Comparison of ENCODE assay signal across 8 mouse cellular contexts in the genomic region with DNA sequence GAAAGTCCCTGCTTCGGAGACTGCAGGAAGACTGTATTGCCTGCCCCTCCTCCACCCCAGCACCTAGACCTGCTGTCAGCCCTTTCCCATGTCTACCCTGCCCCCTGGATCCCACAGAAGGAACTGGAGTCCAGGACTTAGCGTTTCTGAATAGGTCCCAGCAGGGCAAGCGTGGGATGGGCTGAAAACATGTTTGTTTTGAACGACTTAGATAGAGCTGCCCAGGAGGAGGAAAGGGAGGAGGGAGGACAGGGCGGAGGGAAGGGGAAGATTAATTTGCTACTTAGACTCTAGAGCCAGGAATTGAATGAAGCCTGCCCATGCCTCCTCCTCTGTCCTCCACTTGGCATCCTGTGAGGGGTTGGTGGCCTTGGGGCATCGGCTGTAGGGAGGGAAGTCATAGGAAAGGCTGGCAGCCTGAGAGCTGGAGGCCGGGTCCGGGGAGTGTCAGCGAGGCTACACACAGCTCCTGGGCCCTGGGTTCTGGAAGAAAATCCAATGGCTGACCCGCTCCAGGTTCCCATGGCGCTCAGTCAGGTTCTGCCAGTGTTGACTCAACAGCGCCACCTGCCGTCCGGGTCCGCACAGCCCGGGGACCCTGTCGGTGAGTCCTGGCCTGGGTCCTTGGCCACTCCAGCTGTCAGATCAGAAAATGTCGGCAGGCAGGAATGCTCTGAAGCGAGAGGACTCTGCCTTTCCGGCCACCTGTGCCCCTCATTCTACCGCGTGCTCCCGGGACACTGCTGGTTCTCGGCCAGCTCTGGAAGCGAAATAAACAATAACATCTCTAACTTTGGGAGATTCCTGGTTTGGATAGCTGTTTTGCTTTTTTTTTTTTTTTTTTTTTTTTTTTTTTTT. TPM values are rescaled to one million over a fixed set of nuclear protein-coding genes. Genes with fewer than 3 reads are reported as not detected.
DNase-seq lines count a peak whose midpoint lies in the region; ATAC-seq and TF ChIP-seq lines count a peak whose summit lies in the region.

No protein-coding gene starts in this region.

- peak; percentile 85 for TF ChIP-seq CTCF in ES-Bruce4 (IDR thresholded peaks at IDR 0.05; ENCODE audit: low read depth, low read length)

- ATAC-seq in cerebellum, adult (ENCODE audit: insufficient number of reproducible peaks, low FRiP score, low TSS enrichment), result peak; percentile 90
- ATAC-seq in forebrain, embryonic 12.5 days (ENCODE audit: low FRiP score), result peak; percentile 87
- ATAC-seq in heart, embryonic 16.5 days (replicated peaks; ENCODE audit: extremely low read depth, insufficient read depth, low FRiP score), result peak; percentile 95
- ATAC-seq in liver, embryonic 13.5 days (ENCODE audit: low read depth), result peak; percentile 94
- peak; percentile 93 for ATAC-seq in stomach, embryonic 15.5 days (ENCODE audit: insufficient read depth, low FRiP score, low read depth)

- no peak overlapping the region for H3K27ac ChIP-seq in ES-Bruce4 (ENCODE audit: insufficient read depth, low read length)
- H3K27ac ChIP-seq in forebrain, embryonic 12.5 days, result no peak overlapping the region
- peak overlapping the region; percentile 46; the same call in 1 of the 2 replicates for H3K27ac ChIP-seq in heart, embryonic 16.5 days (ENCODE audit: low read length)
- H3K27ac ChIP-seq in liver, embryonic 13.5 days, result peak overlapping the region; percentile 31
- H3K27ac ChIP-seq in stomach, embryonic 15.5 days, result peak overlapping the region; percentile 45

- H3K9me3 ChIP-seq in ES-Bruce4 (replicated peaks; ENCODE audit: control insufficient read depth, insufficient read depth, low read length, poor library complexity, severe bottlenecking), result no peaks in the 10 kb centered on the region
- H3K9me3 ChIP-seq in forebrain, embryonic 12.5 days, result no peaks in the 10 kb centered on the region
- no peaks in the 10 kb centered on the region for H3K9me3 ChIP-seq in heart, embryonic 16.5 days (replicated peaks; ENCODE audit: control insufficient read depth, low read length)
- H3K9me3 ChIP-seq in liver, embryonic 13.5 days (replicated peaks), result no peaks in the 10 kb centered on the region
- H3K9me3 ChIP-seq in stomach, embryonic 15.5 days, result no peaks in the 10 kb centered on the region

- TF ChIP-seq POLR2A in ES-Bruce4 (IDR thresholded peaks at IDR 0.05; ENCODE audit: insufficient read depth, low read length), result no peak

- no peaks in the 10 kb centered on the region for H3K27me3 ChIP-seq in ES-Bruce4 (ENCODE audit: control insufficient read depth, insufficient read depth, low read length, poor library complexity, severe bottlenecking)
- no peaks in the 10 kb centered on the region for H3K27me3 ChIP-seq in forebrain, embryonic 12.5 days
- H3K27me3 ChIP-seq in heart, embryonic 16.5 days (ENCODE audit: control insufficient read depth, insufficient read depth, low read length), result no peaks in the 10 kb centered on the region
- no peaks in the 10 kb centered on the region for H3K27me3 ChIP-seq in liver, embryonic 13.5 days
- H3K27me3 ChIP-seq in stomach, embryonic 15.5 days (replicated peaks), result no peaks in the 10 kb centered on the region

- DNase-seq in kidney, postnatal 25 days, result peak; percentile 96 to 98
- DNase-seq in liver, embryonic 13.5 days, result peak; percentile 91
- peak; percentile 99 for DNase-seq in neural tube, embryonic 10.5 days (ENCODE audit: extremely low spot score, low spot score)

- under 1% methylated on average over 25 of the region's 25 CpGs for WGBS in forebrain, embryonic 12.5 days
- 2% methylated on average over 25 of the region's 25 CpGs for WGBS in heart, embryonic 16.5 days
- WGBS in liver, embryonic 13.5 days (ENCODE audit: insufficient replicate concordance), result 5% methylated on average over 25 of the region's 25 CpGs
- 2% methylated on average over 25 of the region's 25 CpGs for WGBS in stomach, embryonic 15.5 days

- H3K4me2 ChIP-seq in forebrain, embryonic 12.5 days, result peak overlapping the region; percentile 48
- peak overlapping the region; percentile 67 for H3K4me2 ChIP-seq in heart, embryonic 16.5 days (ENCODE audit: low read depth, low read length)
- peak overlapping the region; percentile 66 for H3K4me2 ChIP-seq in liver, embryonic 13.5 days
- peak overlapping the region; percentile 68 for H3K4me2 ChIP-seq in stomach, embryonic 15.5 days

- peak overlapping the region; percentile 48 for H3K9ac ChIP-seq in ES-Bruce4 (ENCODE audit: low read depth, poor library complexity, severe bottlenecking)
- H3K9ac ChIP-seq in forebrain, embryonic 12.5 days, result 0 out of 2 replicates have a peak overlapping the region, but pooled peaks have one; percentile 25
- peak overlapping the region; percentile 60 for H3K9ac ChIP-seq in heart, embryonic 16.5 days (ENCODE audit: low read length)
- peak overlapping the region; percentile 61 for H3K9ac ChIP-seq in liver, embryonic 13.5 days
- H3K9ac ChIP-seq in stomach, embryonic 15.5 days, result no peak overlapping the region

- no peaks in the 10 kb centered on the region for H3K36me3 ChIP-seq in ES-Bruce4 (ENCODE audit: control insufficient read depth, insufficient read depth, low read length, poor library complexity, severe bottlenecking)
- no peaks in the 10 kb centered on the region for H3K36me3 ChIP-seq in forebrain, embryonic 12.5 days (replicated peaks)
- H3K36me3 ChIP-seq in heart, embryonic 16.5 days (ENCODE audit: control insufficient read depth, insufficient read depth), result no peaks in the 10 kb centered on the region
- no peaks in the 10 kb centered on the region for H3K36me3 ChIP-seq in liver, embryonic 13.5 days
- no peaks in the 10 kb centered on the region for H3K36me3 ChIP-seq in stomach, embryonic 15.5 days

- H3K4me3 ChIP-seq in ES-Bruce4 (ENCODE audit: low read depth, low read length), result peak overlapping the region; percentile 54
- H3K4me3 ChIP-seq in forebrain, embryonic 12.5 days (replicated peaks), result peak overlapping the region; percentile 20
- peak overlapping the region; percentile 44 for H3K4me3 ChIP-seq in heart, embryonic 16.5 days (ENCODE audit: low read length)
- peak overlapping the region; percentile 50 for H3K4me3 ChIP-seq in liver, embryonic 13.5 days (replicated peaks)
- peak overlapping the region; percentile 38 for H3K4me3 ChIP-seq in stomach, embryonic 15.5 days (replicated peaks)

- H3K4me1 ChIP-seq in ES-Bruce4 (ENCODE audit: control insufficient read depth, insufficient read depth, low read length), result no peaks in the 10 kb centered on the region
- H3K4me1 ChIP-seq in forebrain, embryonic 12.5 days, result peaks cover 8% of the 10 kb centered on the region
- peaks cover 6% of the 10 kb centered on the region for H3K4me1 ChIP-seq in heart, embryonic 16.5 days (ENCODE audit: control insufficient read depth, insufficient read depth, low read length)
- peaks cover 8% of the 10 kb centered on the region for H3K4me1 ChIP-seq in liver, embryonic 13.5 days (replicated peaks)
- H3K4me1 ChIP-seq in stomach, embryonic 15.5 days, result peaks cover 7% of the 10 kb centered on the region

- peak; percentile 62; the same call in 1 of the 2 replicates for TF ChIP-seq EP300 in ES-Bruce4 (IDR thresholded peaks at IDR 0.05; ENCODE audit: insufficient read depth, low read depth, low read length)

RNA-seq across cellular contexts. Expression of a gene that starts 12.1 kb away (rescaled TPM):
- polyA plus RNA-seq in ES-Bruce4 (2011; ENCODE audit: insufficient read depth, insufficient read length, low read depth, missing spikeins), result 1.7 and 4.9 TPM in 2 replicates
- 1.1 TPM in 2 replicates for polyA plus RNA-seq in forebrain, embryonic 12.5 days (2016; fragmentation: Nextera tagmentation; extraction: Ambion mirVana)
- 4.0 and 7.6 TPM in 2 replicates for polyA plus RNA-seq in heart, embryonic 16.5 days (2015; fragmentation: Nextera tagmentation; extraction: Ambion mirVana)
- polyA plus RNA-seq in liver, embryonic 13.5 days (2015; fragmentation: Nextera tagmentation; extraction: Ambion mirVana), result 3.0 TPM in 2 replicates
- polyA plus RNA-seq in stomach, embryonic 15.5 days (2015; fragmentation: Nextera tagmentation; extraction: Ambion mirVana), result 3.8 and 4.0 TPM in 2 replicates

RNA-seq across cellular contexts. Expression of a gene that starts 26.6 kb away (rescaled TPM):
- 1.7 and 4.5 TPM in 2 replicates for polyA plus RNA-seq in ES-Bruce4 (2011; ENCODE audit: insufficient read depth, insufficient read length, low read depth, missing spikeins)
- polyA plus RNA-seq in forebrain, embryonic 12.5 days (2016; fragmentation: Nextera tagmentation; extraction: Ambion mirVana), result 10.1 and 11.8 TPM in 2 replicates
- 6.1 and 7.4 TPM in 2 replicates for polyA plus RNA-seq in heart, embryonic 16.5 days (2015; fragmentation: Nextera tagmentation; extraction: Ambion mirVana)
- polyA plus RNA-seq in liver, embryonic 13.5 days (2015; fragmentation: Nextera tagmentation; extraction: Ambion mirVana), result 6.3 and 7.7 TPM in 2 replicates
- 6.8 and 8.7 TPM in 2 replicates for polyA plus RNA-seq in stomach, embryonic 15.5 days (2015; fragmentation: Nextera tagmentation; extraction: Ambion mirVana)

RNA-seq across cellular contexts. Expression of a gene that starts 42.8 kb away (rescaled TPM):
- polyA plus RNA-seq in ES-Bruce4 (2011; ENCODE audit: insufficient read depth, insufficient read length, low read depth, missing spikeins), result 17.2 and 20.1 TPM in 2 replicates
- polyA plus RNA-seq in forebrain, embryonic 12.5 days (2016; fragmentation: Nextera tagmentation; extraction: Ambion mirVana), result 3.4 TPM in 2 replicates
- 2.9 TPM in 2 replicates for polyA plus RNA-seq in heart, embryonic 16.5 days (2015; fragmentation: Nextera tagmentation; extraction: Ambion mirVana)
- 2.6 and 3.0 TPM in 2 replicates for polyA plus RNA-seq in liver, embryonic 13.5 days (2015; fragmentation: Nextera tagmentation; extraction: Ambion mirVana)
- polyA plus RNA-seq in stomach, embryonic 15.5 days (2015; fragmentation: Nextera tagmentation; extraction: Ambion mirVana), result 5.1 and 5.4 TPM in 2 replicates

RNA-seq across cellular contexts. Expression of a gene that starts 49.5 kb away (rescaled TPM):
- 2.0 and 2.2 TPM in 2 replicates for polyA plus RNA-seq in ES-Bruce4 (2011; ENCODE audit: insufficient read depth, insufficient read length, low read depth, missing spikeins)
- 0.33 and 0.64 TPM in 2 replicates for polyA plus RNA-seq in forebrain, embryonic 12.5 days (2016; fragmentation: Nextera tagmentation; extraction: Ambion mirVana)
- 0.17 and 0.25 TPM in 2 replicates for polyA plus RNA-seq in heart, embryonic 16.5 days (2015; fragmentation: Nextera tagmentation; extraction: Ambion mirVana)
- polyA plus RNA-seq in liver, embryonic 13.5 days (2015; fragmentation: Nextera tagmentation; extraction: Ambion mirVana), result not detected in 2 replicates
- 1.0 and 1.4 TPM in 2 replicates for polyA plus RNA-seq in stomach, embryonic 15.5 days (2015; fragmentation: Nextera tagmentation; extraction: Ambion mirVana)

RNA-seq across cellular contexts. Expression of a gene that starts 57.4 kb away (rescaled TPM):
- polyA plus RNA-seq in ES-Bruce4 (2011; ENCODE audit: insufficient read depth, insufficient read length, low read depth, missing spikeins), result 15.0 and 19.4 TPM in 2 replicates
- 5.7 and 7.1 TPM in 2 replicates for polyA plus RNA-seq in forebrain, embryonic 12.5 days (2016; fragmentation: Nextera tagmentation; extraction: Ambion mirVana)
- polyA plus RNA-seq in heart, embryonic 16.5 days (2015; fragmentation: Nextera tagmentation; extraction: Ambion mirVana), result 21.5 and 21.8 TPM in 2 replicates
- 60.4 and 62.2 TPM in 2 replicates for polyA plus RNA-seq in liver, embryonic 13.5 days (2015; fragmentation: Nextera tagmentation; extraction: Ambion mirVana)
- 19.2 and 23.7 TPM in 2 replicates for polyA plus RNA-seq in stomach, embryonic 15.5 days (2015; fragmentation: Nextera tagmentation; extraction: Ambion mirVana)

Comparison
In these comparisons a context has a peak if more than half of its experiments do, and no peak if none do; other contexts are left out.
1. H3K27ac ChIP-seq: peak in heart, embryonic 16.5 days (single experiment), liver, embryonic 13.5 days (single experiment) and stomach, embryonic 15.5 days (single experiment); none in ES-Bruce4 (single experiment) and forebrain, embryonic 12.5 days (single experiment).
2. Peak in every context shown above with its lines, with median percentiles within 50 percentile points of each other: H3K4me3 ChIP-seq, ATAC-seq, H3K4me2 ChIP-seq and DNase-seq.